Mouse (Mus musculus) right cerebral cortex, postnatal 36 days (tissue): ENCODE measurements at regions not wholly inside any gene's neighbourhood (a gene's known extent, or its start where the extent isn't known, plus 50 kb on each side); places are given as distances from the start of the nearest gene placed in this dataset.
"Not testable (repeated sequence)": the region's sequence is repeated elsewhere in the genome, so short reads cannot be mapped to it uniquely, and the experiment has no call there.

ENCODE experiments used
- DNase-seq, 2 experiments: peaks; one replicate each; pipeline ENCODE4 v3.0.0; 2022; ENCODE audit warnings: low spot score in 2 of 2, mixed read lengths in 1 of 2

DNA sequence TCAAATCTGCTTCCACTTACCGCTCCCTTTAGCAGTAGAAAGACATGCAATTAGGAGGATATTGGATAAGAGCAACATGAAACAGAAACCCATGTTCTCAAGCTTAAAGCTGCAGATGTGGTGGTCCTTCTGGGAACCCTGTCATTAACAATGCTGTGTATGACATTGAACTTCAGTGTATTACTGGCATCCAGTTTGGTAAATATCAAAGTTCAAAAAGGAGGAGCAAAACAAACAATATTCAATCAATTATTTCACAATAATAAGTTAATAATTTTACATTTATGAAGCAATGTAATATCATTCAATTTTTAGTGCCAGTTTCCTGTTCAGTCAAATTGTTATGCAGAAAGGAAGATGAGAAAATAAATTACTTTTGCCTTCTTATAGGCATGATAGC, 160.3 kb upstream of the Cfhr2 start:
- DNase-seq: no peak

DNA sequence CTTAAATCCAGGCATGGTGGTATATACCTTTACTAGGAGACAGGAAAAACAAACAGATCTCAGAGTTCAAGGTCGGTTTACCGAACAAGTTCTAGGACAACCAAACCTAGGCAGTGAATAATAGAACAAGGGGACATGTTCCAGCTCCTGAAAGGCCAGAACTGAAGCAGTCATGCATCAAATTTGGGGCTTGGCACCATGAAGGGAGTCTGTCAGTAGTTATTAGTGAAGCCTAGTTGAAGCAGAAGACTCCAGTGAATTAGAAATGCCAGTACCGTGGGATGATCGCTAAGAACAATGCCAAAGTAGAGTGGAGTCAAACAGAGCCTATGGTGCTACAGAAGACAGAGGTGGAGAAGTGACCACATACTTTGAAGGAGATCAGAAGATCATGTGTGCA, 127.5 kb upstream of the Cfhr2 start:
- no peak for DNase-seq

- DNase-seq: peak in 1 of 2 experiments; percentile 17
Observed at GRCm38 (mm10) chr1:139951821-139952220, 93.3 kb upstream of the Cfhr2 start.

DNA sequence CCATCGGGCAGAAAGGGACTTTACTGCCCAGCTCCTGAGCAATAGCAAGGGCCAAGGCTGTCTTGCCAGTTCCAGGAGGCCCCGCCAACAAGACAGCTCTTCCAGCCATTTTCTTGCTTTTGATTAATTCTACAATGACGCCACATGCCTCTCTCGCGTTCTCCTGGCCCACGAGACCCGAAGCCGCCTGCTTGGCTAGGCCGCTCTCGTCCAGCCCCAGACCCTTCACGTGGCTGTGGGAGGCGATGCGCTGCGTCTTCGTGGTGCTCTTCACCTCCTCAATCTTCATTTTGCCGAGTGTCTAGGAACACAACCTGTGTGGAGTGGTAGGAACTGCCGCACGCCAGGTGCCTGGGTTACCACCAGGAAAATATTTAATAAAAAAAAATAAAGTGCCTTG, 70.8 kb upstream of the Cfhr2 start:
- not testable (repeated sequence) for DNase-seq
